Mouse (Mus musculus): Measurements from ENCODE around the gene Llgl2. TPM values are rescaled to one million over a fixed set of nuclear protein-coding genes. Genes with fewer than 3 reads are reported as not detected.

The Llgl2 gene
- total and polyA plus RNA-seq, 3 experiments: 3.8 to 12.3 (median 9.2) TPM

GRCm38 (mm10) chr11:115877174-115877755 is 53.4 kb downstream of the Llgl2 start:
- DNase-seq (ENCODE audit: extremely low read depth): no peak
- H3K36me3 ChIP-seq (replicated peaks in 1 of 2; ENCODE audit: control insufficient read depth in 1 of 2, insufficient read depth in 1 of 2, low read length in 1 of 2): no peaks in the 10 kb centered on the region
- H3K4me3 ChIP-seq (replicated peaks in 1 of 3; ENCODE audit: low read depth in 2 of 3, low read length in 2 of 3, poor library complexity in 1 of 3): no peak overlapping the region
- H3K79me2 ChIP-seq (replicated peaks; ENCODE audit: control insufficient read depth, extremely low read depth, insufficient read depth, poor library complexity, severe bottlenecking): no peaks in the 10 kb centered on the region
- H3K27ac ChIP-seq (ENCODE audit: insufficient read depth, low read depth): no peak overlapping the region
- no peak overlapping the region for H3K4me2 ChIP-seq (ENCODE audit: insufficient read depth, low read depth, poor library complexity, severe bottlenecking)
- no peaks in the 10 kb centered on the region for H3K9me3 ChIP-seq (replicated peaks; ENCODE audit: low read length)
- peaks cover 5 to 20% of the 10 kb centered on the region in 2 experiments; a peak in 3 of 4 replicates for H3K4me1 ChIP-seq (ENCODE audit: control insufficient read depth in 1 of 2, insufficient read depth in 2 of 2)
- H3K27me3 ChIP-seq (replicated peaks): peaks cover 4% of the 10 kb centered on the region
- no peak overlapping the region for H3K9ac ChIP-seq (ENCODE audit: insufficient read depth, low read depth)
- no peak for TF ChIP-seq MEF2A (IDR thresholded peaks at IDR 0.05; ENCODE audit: borderline replicate concordance, low read depth, low read length)
- TF ChIP-seq USF2 (conservative IDR thresholded peaks at IDR 0.05; ENCODE audit: low read depth, low read length): no peak
- no peak for TF ChIP-seq NELFE (IDR thresholded peaks at IDR 0.05; ENCODE audit: low read depth, low read length)
- in situ Hi-C loops (cut with MboI; ENCODE audit: low pct_ligation_motif_present, low pct_unique_long_range_greater_than_20kb, low sequenced_read_pairs): no loop called here
- dilution Hi-C loops (cut with MboI; ENCODE audit: extremely low pct_ligation_motif_present, extremely low pct_unique_long_range_greater_than_20kb, low sequenced_read_pairs): no loop called here

- Histone ChIP-seq H3K27ac (ENCODE audit: insufficient read depth, low read depth) (no peak overlapping the region), H3K9me3 (replicated peaks; ENCODE audit: low read length) (no peaks in the 10 kb centered on the region), H3K79me2 (replicated peaks; ENCODE audit: control insufficient read depth, extremely low read depth, insufficient read depth, poor library complexity, severe bottlenecking) (no peaks in the 10 kb centered on the region), H3K9ac (ENCODE audit: insufficient read depth, low read depth) (no peak overlapping the region), H3K36me3 (replicated peaks in 1 of 2; ENCODE audit: control insufficient read depth in 1 of 2, insufficient read depth in 1 of 2, low read length in 1 of 2) (no peaks in the 10 kb centered on the region), H3K27me3 (replicated peaks) (peaks cover 8% of the 10 kb centered on the region), H3K4me3 (replicated peaks in 1 of 3; ENCODE audit: low read depth in 2 of 3, low read length in 2 of 3, poor library complexity in 1 of 3) (no peak overlapping the region), H3K4me1 (ENCODE audit: control insufficient read depth in 1 of 2, insufficient read depth in 2 of 2) (peaks cover 5 to 20% of the 10 kb centered on the region in 2 experiments; a peak in 3 of 4 replicates), H3K4me2 (ENCODE audit: insufficient read depth, low read depth, poor library complexity, severe bottlenecking) (no peak overlapping the region)
- DNase-seq (ENCODE audit: extremely low read depth): no peak
- in situ Hi-C loops (cut with MboI; ENCODE audit: low pct_ligation_motif_present, low pct_unique_long_range_greater_than_20kb, low sequenced_read_pairs) (no loop called here), dilution Hi-C loops (cut with MboI; ENCODE audit: extremely low pct_ligation_motif_present, extremely low pct_unique_long_range_greater_than_20kb, low sequenced_read_pairs) (no loop called here)
- TF ChIP-seq CHD2 (IDR thresholded peaks at IDR 0.05; ENCODE audit: low read length): no peak
- no peak for TF ChIP-seq BHLHE40 (IDR thresholded peaks at IDR 0.05; ENCODE audit: low read depth, low read length)
- TF ChIP-seq TCF12 (IDR thresholded peaks at IDR 0.05; ENCODE audit: low read depth, low read length): no peak
- TF ChIP-seq EP300 (IDR thresholded peaks at IDR 0.05; ENCODE audit: low read length): no peak
- no peak for TF ChIP-seq POLR2AphosphoS2 (IDR thresholded peaks at IDR 0.05; ENCODE audit: low read depth, low read length)
- TF ChIP-seq SMC3 (IDR thresholded peaks at IDR 0.05; ENCODE audit: low read depth, low read length): no peak
- TF ChIP-seq KAT2A (IDR thresholded peaks at IDR 0.05; ENCODE audit: insufficient replicate concordance, low read length): no peak
These were observed 54.2 kb downstream of the Llgl2 start for GRCm38 (mm10) chr11:115878071-115878470.

- TF ChIP-seq RAD21 (IDR thresholded peaks at IDR 0.05; ENCODE audit: low read depth, low read length): peak; percentile 75
- no peak for TF ChIP-seq MEF2A (IDR thresholded peaks at IDR 0.05; ENCODE audit: borderline replicate concordance, low read depth, low read length)
- TF ChIP-seq JUN (IDR thresholded peaks at IDR 0.05; ENCODE audit: insufficient read depth, low read depth, low read length): no peak
- no peak for TF ChIP-seq PAX5 (IDR thresholded peaks at IDR 0.05; ENCODE audit: low read length)
- peak; percentile 18; the same call in 1 of the 2 replicates for TF ChIP-seq TCF12 (IDR thresholded peaks at IDR 0.05; ENCODE audit: low read depth, low read length)
- TF ChIP-seq CHD2 (IDR thresholded peaks at IDR 0.05; ENCODE audit: low read length): no peak
- no peak for TF ChIP-seq MAX (IDR thresholded peaks at IDR 0.05; ENCODE audit: low read length)
- TF ChIP-seq IRF4 (IDR thresholded peaks at IDR 0.05; ENCODE audit: low read depth, low read length): no peak
- no peak for TF ChIP-seq SIN3A (IDR thresholded peaks at IDR 0.05; ENCODE audit: low read length)
- peak; percentile 94 to 98 for TF ChIP-seq CTCF (conservative IDR thresholded peaks at IDR 0.05 in 1 of 2, IDR thresholded peaks at IDR 0.05 in 1 of 2; ENCODE audit: low read depth in 2 of 2, low read length in 2 of 2)
- no peak for TF ChIP-seq CHD1 (IDR thresholded peaks at IDR 0.05; ENCODE audit: low read depth, low read length)
- TF ChIP-seq SMC3 (IDR thresholded peaks at IDR 0.05; ENCODE audit: low read depth, low read length): peak; percentile 89
- no peak overlapping the region for H3K4me3 ChIP-seq (replicated peaks in 1 of 3; ENCODE audit: low read depth in 2 of 3, low read length in 2 of 3, poor library complexity in 1 of 3)
- no peak overlapping the region for H3K9ac ChIP-seq (ENCODE audit: insufficient read depth, low read depth)
- DNase-seq (ENCODE audit: extremely low read depth): peak; percentile 59
- dilution Hi-C loops (cut with MboI; ENCODE audit: extremely low pct_ligation_motif_present, extremely low pct_unique_long_range_greater_than_20kb, low sequenced_read_pairs): no loop called here
- H3K36me3 ChIP-seq (replicated peaks in 1 of 2; ENCODE audit: control insufficient read depth in 1 of 2, insufficient read depth in 1 of 2, low read length in 1 of 2): no peaks in the 10 kb centered on the region
- H3K4me1 ChIP-seq (ENCODE audit: control insufficient read depth in 1 of 2, insufficient read depth in 2 of 2): peaks cover 0 to 8% of the 10 kb centered on the region in 2 experiments; a peak in 2 of 4 replicates
- H3K9me3 ChIP-seq (replicated peaks; ENCODE audit: low read length): no peaks in the 10 kb centered on the region
- H3K4me2 ChIP-seq (ENCODE audit: insufficient read depth, low read depth, poor library complexity, severe bottlenecking): no peak overlapping the region
- H3K27ac ChIP-seq (ENCODE audit: insufficient read depth, low read depth): no peak overlapping the region
- peaks cover 18% of the 10 kb centered on the region for H3K27me3 ChIP-seq (replicated peaks)
- in situ Hi-C loops (cut with MboI; ENCODE audit: low pct_ligation_motif_present, low pct_unique_long_range_greater_than_20kb, low sequenced_read_pairs): no loop called here
- no peaks in the 10 kb centered on the region for H3K79me2 ChIP-seq (replicated peaks; ENCODE audit: control insufficient read depth, extremely low read depth, insufficient read depth, poor library complexity, severe bottlenecking)
These were observed 57.2 kb downstream of the Llgl2 start for GRCm38 (mm10) chr11:115881002-115881401.
